Mouse (Mus musculus) right cerebral cortex, adult 18-20 months (tissue): Measurements from ENCODE around the gene Clip2.
A peak's percentile ranks its signal among the peaks of the same experiment; 100 is the strongest.

Experiments used
- DNase-seq: peaks from one replicate; pipeline ENCODE4 v3.0.0; 2022; ENCODE audit warnings: mixed read lengths

Clip2 gene

GRCm38 (mm10) chr5:134560450-134561171 lies 8.4 kb upstream of the Clip2 start:
- DNase-seq, result no peak

GRCm38 (mm10) chr5:134560071-134560449 lies 7.8 kb upstream of the Clip2 start, which contains the start of gene Syna:
Gene Syna (minus strand): TSS chr5:134560171.
- no peak for DNase-seq

GRCm38 (mm10) chr5:134555463-134556164 lies 3.4 kb upstream of the Clip2 start:
- peak; percentile 88 for DNase-seq

- no peak for DNase-seq
These were observed 1.8 kb upstream of the Clip2 start for GRCm38 (mm10) chr5:134553951-134554546.

GRCm38 (mm10) chr5:134551233-134552109 lies 763 bp downstream of the Clip2 start:
- peak; percentile 54 for DNase-seq

GRCm38 (mm10) chr5:134550836-134551232 lies 1.4 kb downstream of the Clip2 start:
- no peak for DNase-seq

GRCm38 (mm10) chr5:134549640-134550168 lies 2.5 kb downstream of the Clip2 start:
- DNase-seq, result no peak

GRCm38 (mm10) chr5:134548306-134548705 lies 3.9 kb downstream of the Clip2 start:
- no peak for DNase-seq

- no peak for DNase-seq
These were observed 5.4 kb downstream of the Clip2 start for GRCm38 (mm10) chr5:134546790-134547189.

GRCm38 (mm10) chr5:134545242-134545629 lies 7.0 kb downstream of the Clip2 start:
- no peak for DNase-seq

- peak; percentile 84 for DNase-seq
These were observed 7.6 kb downstream of the Clip2 start for GRCm38 (mm10) chr5:134544516-134545241.

GRCm38 (mm10) chr5:134541640-134542039 lies 10.6 kb downstream of the Clip2 start:
- no peak for DNase-seq

- DNase-seq, result no peak
These were observed 11.4 kb downstream of the Clip2 start for GRCm38 (mm10) chr5:134540881-134541280.

GRCm38 (mm10) chr5:134539891-134540290 lies 12.3 kb downstream of the Clip2 start:
- DNase-seq, result peak; percentile 56

GRCm38 (mm10) chr5:134536036-134536435 lies 16.2 kb downstream of the Clip2 start:
- DNase-seq, result no peak

GRCm38 (mm10) chr5:134532417-134532816 lies 19.8 kb downstream of the Clip2 start:
- no peak for DNase-seq

GRCm38 (mm10) chr5:134531585-134531984 lies 20.6 kb downstream of the Clip2 start:
- peak; percentile 46 for DNase-seq

GRCm38 (mm10) chr5:134530830-134531229 lies 21.4 kb downstream of the Clip2 start:
- DNase-seq, result peak; percentile 78

- no peak for DNase-seq
These were observed 23.7 kb downstream of the Clip2 start for GRCm38 (mm10) chr5:134528488-134528887.

GRCm38 (mm10) chr5:134525971-134526711 lies 26.1 kb downstream of the Clip2 start:
- no peak for DNase-seq

- no peak for DNase-seq
These were observed 28.5 kb downstream of the Clip2 start for GRCm38 (mm10) chr5:134523728-134524127.
